Mouse (Mus musculus) forebrain, embryonic 11.5 days (tissue): ENCODE measurements around the gene Tln1. TPM values are rescaled to one million over a fixed set of nuclear protein-coding genes. Genes with fewer than 3 reads are reported as not detected.
"Not testable (repeated sequence)": the region's sequence is repeated elsewhere in the genome, so short reads cannot be mapped to it uniquely, and the experiment has no call there.

ENCODE experiments used
- ATAC-seq: fragments of 200-750 bp; cut with Nextera tagmentation; replicated peaks from 2 replicates; pipeline ENCODE4 v1.8.0; 2017; ENCODE audit warnings: moderate TSS enrichment; ENCODE audit not compliant: low FRiP score
- DNase-seq: peaks from one replicate; pipeline ENCODE4 v3.0.0-alpha.2; 2017; ENCODE audit warnings: low spot score
- H3K27ac ChIP-seq: fragments of 300-500 bp; sonication (generic); 2 replicates; pipeline ENCODE4 v1.5.1; 2014; ENCODE audit warnings: low read depth, low read length
- H3K27me3 ChIP-seq: fragments of 300-500 bp; sonication (generic); 2 replicates; pipeline ENCODE4 v1.6.1; 2014; ENCODE audit warnings: mild to moderate bottlenecking, low read length, mixed read lengths; ENCODE audit not compliant: control insufficient read depth, insufficient read depth
- H3K36me3 ChIP-seq: fragments of 300-500 bp; sonication (generic); 2 replicates; pipeline ENCODE4 v1.6.1; 2014; ENCODE audit warnings: mild to moderate bottlenecking, low read length, moderate library complexity, mixed read lengths; ENCODE audit not compliant: control insufficient read depth, insufficient read depth
- H3K4me1 ChIP-seq: fragments of 300-500 bp; sonication (generic); replicated peaks from 2 replicates; pipeline ENCODE4 v1.6.1; 2014; ENCODE audit warnings: low read length, mixed read lengths; ENCODE audit not compliant: control insufficient read depth, insufficient read depth
- H3K4me2 ChIP-seq: fragments of 300-500 bp; sonication (generic); 2 replicates; pipeline ENCODE4 v1.6.1; 2014; ENCODE audit warnings: low read depth, mild to moderate bottlenecking, low read length, moderate library complexity, mixed read lengths; ENCODE audit not compliant: severe bottlenecking
- H3K4me3 ChIP-seq: fragments of 300-500 bp; sonication (generic); 2 replicates; pipeline ENCODE4 v1.5.1; 2014; ENCODE audit warnings: low read depth, low read length
- H3K9ac ChIP-seq: fragments of 300-500 bp; sonication (generic); 2 replicates; pipeline ENCODE4 v1.6.1; 2014; ENCODE audit warnings: low read length
- H3K9me3 ChIP-seq: fragments of 300-500 bp; sonication (generic); 2 replicates; pipeline ENCODE4 v1.6.1; 2016; ENCODE audit warnings: low read length, mixed read lengths; ENCODE audit not compliant: control insufficient read depth
- WGBS: fragments of 180-500 bp; shearing (Covaris S2); extraction: QIAGEN DNeasy Blood & Tissue Kit; methylation state at CpG from one replicate; pipeline ENCODE4 v1.1.7; 2014; 5-methylcytosine and 5-hydroxymethylcytosine counted together
- polyA plus RNA-seq: library from polyadenylated mRNA; unstranded; fragments of >200 nt; fragmentation: Nextera tagmentation; extraction: Ambion mirVana; gene quantifications from 2 replicates; pipeline ENCODE4 v1.2.1, GENCODE M21; 2014

The Tln1 gene
- polyA plus RNA-seq, 1 experiment from 2014 or later = 45.9 TPM

- Histone ChIP-seq H3K27me3 (no peaks in the 10 kb centered on the region), H3K27ac (no peak overlapping the region), H3K9ac (peak overlapping the region; percentile 17; the same call in 1 of the 2 replicates), H3K4me2 (0 out of 2 replicates have a peak overlapping the region, but pooled peaks have one; percentile 15), H3K36me3 (peaks cover 7% of the 10 kb centered on the region; the same call in 1 of the 2 replicates), H3K4me3 (no peak overlapping the region), H3K4me1 (peaks cover 20% of the 10 kb centered on the region; the same call in 1 of the 2 replicates), H3K9me3 (no peaks in the 10 kb centered on the region)
- no peak for ATAC-seq
- no peak for DNase-seq
- 82% methylated on average over 13 of the region's 13 CpGs for WGBS
Observed at GRCm38 (mm10) chr4:43559519-43560242, 2.8 kb downstream of the Tln1 start.

GRCm38 (mm10) chr4:43558631-43559356 lies 3.7 kb downstream of the Tln1 start:
- Histone ChIP-seq H3K9ac (no peak overlapping the region), H3K9me3 (no peaks in the 10 kb centered on the region), H3K36me3 (peaks cover 7% of the 10 kb centered on the region; the same call in 1 of the 2 replicates), H3K4me3 (no peak overlapping the region), H3K4me1 (peaks cover 20% of the 10 kb centered on the region; the same call in 1 of the 2 replicates), H3K27me3 (no peaks in the 10 kb centered on the region), H3K4me2 (peak overlapping the region; percentile 26; the same call in 1 of the 2 replicates), H3K27ac (peak overlapping the region; percentile 68)
- DNase-seq (peak; percentile 69), ATAC-seq (no peak)
- WGBS = 34% methylated on average over 13 of the region's 13 CpGs

DNA sequence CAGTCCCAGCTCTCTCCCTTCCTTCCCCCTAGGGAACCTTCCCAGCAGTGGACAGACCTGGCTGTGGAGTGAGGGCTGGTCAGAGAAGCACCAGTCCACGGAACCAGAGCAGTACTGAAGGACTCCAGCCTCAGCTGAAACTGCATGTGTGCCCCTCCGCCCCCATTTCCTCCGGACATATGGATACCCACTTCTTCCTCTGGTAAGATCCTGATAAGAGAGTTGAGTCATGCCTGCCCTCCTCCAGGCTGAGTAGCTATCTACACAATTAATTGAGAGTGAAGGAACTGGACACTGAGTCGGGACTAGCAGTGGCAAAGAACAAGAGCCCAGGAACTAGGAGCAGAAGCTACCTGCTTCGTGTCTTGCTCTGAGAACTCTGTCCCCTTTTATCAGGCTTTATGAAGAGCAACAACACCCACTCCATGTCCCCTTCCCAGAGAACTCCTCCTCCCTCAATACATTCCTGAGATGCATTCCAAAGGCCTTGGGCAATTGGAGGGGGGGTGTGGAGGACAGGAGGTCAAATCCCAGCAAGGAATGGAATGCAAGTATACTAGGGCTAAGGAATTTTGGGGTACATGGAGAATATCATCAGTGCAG lies 4.4 kb downstream of the Tln1 start:
- 48% methylated on average over 5 of the region's 5 CpGs for WGBS
- no peaks in the 10 kb centered on the region for H3K9me3 ChIP-seq
- H3K27ac ChIP-seq = no peak overlapping the region
- no peak overlapping the region for H3K4me3 ChIP-seq
- no peak for DNase-seq
- no peaks in the 10 kb centered on the region for H3K27me3 ChIP-seq
- peaks cover 9% of the 10 kb centered on the region for H3K36me3 ChIP-seq
- 0 out of 2 replicates have a peak overlapping the region, but pooled peaks have one; percentile 9 for H3K9ac ChIP-seq
- H3K4me2 ChIP-seq = peak overlapping the region; percentile 26; the same call in 1 of the 2 replicates
- peaks cover 17% of the 10 kb centered on the region; the same call in 1 of the 2 replicates for H3K4me1 ChIP-seq
- no peak for ATAC-seq

DNA sequence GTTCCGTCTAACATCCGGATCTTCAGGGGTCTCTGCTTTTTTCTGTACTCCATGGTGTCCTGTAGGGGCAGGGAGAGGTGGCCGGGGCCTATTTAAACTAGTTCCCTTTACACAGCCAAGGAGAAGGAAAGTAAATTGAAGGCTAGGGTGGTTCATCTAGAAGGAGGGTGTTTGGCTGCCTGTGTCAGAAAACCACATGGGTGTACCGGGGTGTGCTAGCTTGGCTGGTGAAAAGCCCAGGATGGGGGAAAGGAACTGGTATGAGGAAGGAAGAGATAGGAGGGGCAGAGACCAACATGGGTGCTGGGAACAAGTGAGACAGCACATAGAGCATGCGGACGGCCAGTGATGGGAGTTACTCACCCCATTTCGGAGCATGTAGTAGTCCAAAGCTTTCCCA lies 6.6 kb downstream of the Tln1 start:
- H3K4me2 ChIP-seq = no peak overlapping the region

GRCm38 (mm10) chr4:43553891-43554290 lies 8.6 kb downstream of the Tln1 start:
- Histone ChIP-seq H3K4me3 (no peak overlapping the region), H3K27me3 (no peaks in the 10 kb centered on the region), H3K9ac (no peak overlapping the region), H3K27ac (no peak overlapping the region), H3K4me2 (no peak overlapping the region), H3K4me1 (peaks cover 5% of the 10 kb centered on the region; the same call in 1 of the 2 replicates), H3K36me3 (peaks cover 33% of the 10 kb centered on the region), H3K9me3 (no peaks in the 10 kb centered on the region)
- DNase-seq (no peak), ATAC-seq (no peak)

More for the DNA sequence above, 6.6 kb downstream of the Tln1 start:
- Histone ChIP-seq H3K36me3 (peaks cover 22% of the 10 kb centered on the region), H3K9ac (no peak overlapping the region), H3K27ac (no peak overlapping the region), H3K4me3 (no peak overlapping the region), H3K4me1 (peaks cover 13% of the 10 kb centered on the region; the same call in 1 of the 2 replicates), H3K9me3 (no peaks in the 10 kb centered on the region), H3K27me3 (no peaks in the 10 kb centered on the region)
- DNase-seq (no peak), ATAC-seq (no peak)
- WGBS = 96% methylated on average over 7 of the region's 7 CpGs

DNA sequence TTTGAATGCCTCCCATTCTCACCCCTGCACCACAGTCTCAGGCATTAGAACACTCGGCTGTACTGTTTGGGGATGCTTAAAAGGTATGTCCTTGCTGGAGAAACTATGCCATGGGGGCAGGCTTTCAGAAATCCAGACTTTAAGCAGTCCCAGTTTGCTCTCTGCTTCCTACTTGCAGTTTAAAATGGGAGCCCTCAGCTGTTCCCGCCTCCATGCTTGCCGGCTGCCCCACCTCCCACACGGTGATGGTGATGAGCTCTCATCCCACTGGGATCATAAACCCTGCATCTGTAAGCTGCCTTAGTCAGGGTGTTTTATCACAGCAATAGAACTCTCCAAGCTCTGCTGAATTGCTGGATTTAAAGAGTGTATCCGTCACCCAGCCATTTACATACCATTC lies 10.1 kb downstream of the Tln1 start:
- ATAC-seq (no peak), DNase-seq (no peak)
- Histone ChIP-seq H3K27ac (no peak overlapping the region), H3K4me1 (no peaks in the 10 kb centered on the region; the same call in 1 of the 2 replicates), H3K9me3 (no peaks in the 10 kb centered on the region), H3K27me3 (no peaks in the 10 kb centered on the region), H3K9ac (no peak overlapping the region), H3K36me3 (peaks cover 34% of the 10 kb centered on the region), H3K4me2 (no peak overlapping the region), H3K4me3 (no peak overlapping the region)
- WGBS = 99% methylated on average over 5 of the region's 5 CpGs

DNA sequence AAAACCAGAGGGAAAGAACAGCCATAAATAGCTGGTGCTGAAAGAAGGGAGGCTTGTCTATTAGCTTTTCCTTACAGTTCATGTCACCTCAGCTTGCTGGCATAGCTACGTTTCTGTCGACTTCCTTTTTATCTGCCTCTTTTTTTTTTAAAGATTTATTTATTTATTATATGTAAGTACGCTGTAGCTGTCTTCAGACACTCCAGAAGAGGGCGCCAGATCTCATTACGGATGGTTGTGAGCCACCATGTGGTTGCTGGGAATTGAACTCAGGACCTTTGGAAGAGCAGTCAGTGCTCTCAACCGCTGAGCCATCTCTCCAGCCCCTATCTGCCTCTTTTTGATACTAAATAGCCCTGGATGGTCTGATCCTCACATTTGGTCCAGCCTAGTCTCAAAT lies 10.6 kb downstream of the Tln1 start:
- H3K27ac ChIP-seq, H3K4me2 ChIP-seq, H3K9me3 ChIP-seq, H3K9ac ChIP-seq, H3K4me1 ChIP-seq, H3K4me3 ChIP-seq, DNase-seq, ATAC-seq, H3K27me3 ChIP-seq: not testable (repeated sequence)
- WGBS = 89% methylated on average over 6 of the region's 6 CpGs
- peaks cover 38% of the 10 kb centered on the region for H3K36me3 ChIP-seq

DNA sequence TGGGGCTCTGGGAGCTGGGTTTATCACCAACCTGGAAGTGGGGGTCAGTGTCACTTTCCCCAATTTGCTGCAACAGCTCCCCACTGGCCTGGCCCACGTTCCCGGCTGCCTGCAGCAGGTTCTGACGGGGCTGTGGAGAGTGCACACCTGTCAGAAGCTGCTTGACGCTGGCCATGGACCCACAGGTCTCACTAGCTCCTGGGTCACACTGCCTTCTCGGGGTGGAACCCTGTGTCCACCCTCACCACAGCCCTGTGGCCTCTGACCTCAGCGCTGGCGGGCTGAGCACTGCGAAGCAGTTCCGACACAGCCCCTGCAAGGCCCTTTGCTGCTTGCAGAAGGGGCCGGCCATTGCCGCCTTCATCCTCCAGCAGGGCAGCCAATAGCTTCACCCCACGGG lies 13.4 kb downstream of the Tln1 start:
- 95% methylated on average over 12 of the region's 12 CpGs for WGBS

More for the DNA sequence above, 13.4 kb downstream of the Tln1 start:
- H3K36me3 ChIP-seq = peaks cover 41% of the 10 kb centered on the region
- H3K4me3 ChIP-seq = no peak overlapping the region
- H3K27ac ChIP-seq = no peak overlapping the region
- no peak for ATAC-seq
- H3K9me3 ChIP-seq = no peaks in the 10 kb centered on the region
- no peaks in the 10 kb centered on the region for H3K4me1 ChIP-seq
- H3K9ac ChIP-seq = no peak overlapping the region
- no peaks in the 10 kb centered on the region for H3K27me3 ChIP-seq
- no peak for DNase-seq
- no peak overlapping the region for H3K4me2 ChIP-seq
